Mouse (Mus musculus) myocyte (in vitro differentiated cells): ENCODE data around the gene Qrich2.

Experiments
- MAX ChIP-seq: IDR thresholded peaks from one replicate; pipeline ENCODE4 v1.6.1; 2011; ENCODE audit warnings: low read depth, mild to moderate bottlenecking, control low read depth
- MYOD1 ChIP-seq, 3 experiments: IDR thresholded peaks; one replicate each; pipeline ENCODE4 v1.6.1; 2011; ENCODE audit warnings: control low read depth in 2 of 3, low read depth in 2 of 3, mild to moderate bottlenecking in 2 of 3, moderate library complexity in 1 of 3; ENCODE audit not compliant: insufficient read length in 2 of 3, control insufficient read depth in 1 of 3
- MYOG ChIP-seq, 3 experiments: IDR thresholded peaks; one replicate each; pipeline ENCODE4 v1.6.1; 2011; ENCODE audit warnings: control low read depth in 2 of 3, low read depth in 2 of 3, mild to moderate bottlenecking in 2 of 3; ENCODE audit not compliant: insufficient read length in 2 of 3, control insufficient read depth in 1 of 3, insufficient read depth in 1 of 3
- POLR2A ChIP-seq: IDR thresholded peaks from one replicate; pipeline ENCODE4 v1.6.1; 2011; ENCODE audit warnings: low read depth, mild to moderate bottlenecking, control low read depth, moderate library complexity; ENCODE audit not compliant: insufficient read length
- TCF12 ChIP-seq: IDR thresholded peaks from one replicate; pipeline ENCODE4 v1.6.1; 2011; ENCODE audit warnings: mild to moderate bottlenecking, control low read depth; ENCODE audit not compliant: poor library complexity, insufficient read depth, severe bottlenecking
- USF1 ChIP-seq: IDR thresholded peaks from one replicate; pipeline ENCODE4 v1.6.1; 2011; ENCODE audit warnings: low read depth, mild to moderate bottlenecking, control low read depth, moderate library complexity

GRCm38 (mm10) chr11:116422562-116422961, 43.5 kb downstream of the Qrich2 start:
- TF ChIP-seq MAX (no peak), USF1 (no peak), MYOG (IDR thresholded peaks at IDR 0.05; ENCODE audit: control insufficient read depth in 1 of 3, insufficient read depth in 1 of 3, insufficient read length in 2 of 3, low read depth in 2 of 3) (no peak), TCF12 (no peak), MYOD1 (IDR thresholded peaks at IDR 0.05; ENCODE audit: control insufficient read depth in 1 of 3, insufficient read length in 2 of 3, low read depth in 2 of 3) (no peak), POLR2A (no peak)
